Mouse (Mus musculus) myocyte (in vitro differentiated cells): ENCODE measurements around the gene Acss1.

Experiments used
- CEBPB ChIP-seq: IDR thresholded peaks from 2 replicates; pipeline ENCODE4 v1.6.1; 2011; ENCODE audit warnings: mild to moderate bottlenecking, moderate library complexity; ENCODE audit not compliant: poor library complexity, insufficient read depth, severe bottlenecking
- E2F4 ChIP-seq: IDR thresholded peaks from one replicate; pipeline ENCODE4 v1.6.1; 2011; ENCODE audit warnings: mild to moderate bottlenecking, control low read depth, moderate library complexity; ENCODE audit not compliant: insufficient read depth
- MAX ChIP-seq: IDR thresholded peaks from one replicate; pipeline ENCODE4 v1.6.1; 2011; ENCODE audit warnings: low read depth, mild to moderate bottlenecking, control low read depth
- MYOD1 ChIP-seq, 3 experiments: IDR thresholded peaks; one replicate each; pipeline ENCODE4 v1.6.1; 2011; ENCODE audit warnings: control low read depth in 2 of 3, low read depth in 2 of 3, mild to moderate bottlenecking in 2 of 3, moderate library complexity in 1 of 3; ENCODE audit not compliant: insufficient read length in 2 of 3, control insufficient read depth in 1 of 3
- MYOG ChIP-seq, 3 experiments: IDR thresholded peaks; one replicate each; pipeline ENCODE4 v1.6.1; 2011; ENCODE audit warnings: control low read depth in 2 of 3, low read depth in 2 of 3, mild to moderate bottlenecking in 2 of 3; ENCODE audit not compliant: insufficient read length in 2 of 3, control insufficient read depth in 1 of 3, insufficient read depth in 1 of 3
- POLR2A ChIP-seq: IDR thresholded peaks from one replicate; pipeline ENCODE4 v1.6.1; 2011; ENCODE audit warnings: low read depth, mild to moderate bottlenecking, control low read depth, moderate library complexity; ENCODE audit not compliant: insufficient read length
- POLR2AphosphoS2 ChIP-seq: IDR thresholded peaks from one replicate; pipeline ENCODE4 v1.6.1; 2011; ENCODE audit warnings: low read depth, control low read depth; ENCODE audit not compliant: insufficient read length
- REST ChIP-seq: IDR thresholded peaks from one replicate; pipeline ENCODE4 v1.6.1; 2011; ENCODE audit warnings: mild to moderate bottlenecking, control low read depth, moderate library complexity; ENCODE audit not compliant: insufficient read depth, insufficient read length
- SRF ChIP-seq: IDR thresholded peaks from one replicate; pipeline ENCODE4 v1.6.1; 2011; ENCODE audit warnings: low read depth; ENCODE audit not compliant: control insufficient read depth, insufficient read length
- TCF12 ChIP-seq: IDR thresholded peaks from one replicate; pipeline ENCODE4 v1.6.1; 2011; ENCODE audit warnings: mild to moderate bottlenecking, control low read depth; ENCODE audit not compliant: poor library complexity, insufficient read depth, severe bottlenecking
- USF1 ChIP-seq: IDR thresholded peaks from one replicate; pipeline ENCODE4 v1.6.1; 2011; ENCODE audit warnings: low read depth, mild to moderate bottlenecking, control low read depth, moderate library complexity

- TF ChIP-seq POLR2A (no peak), POLR2AphosphoS2 (no peak), E2F4 (no peak), MYOD1 (IDR thresholded peaks at IDR 0.05; ENCODE audit: control insufficient read depth in 1 of 3, insufficient read length in 2 of 3, low read depth in 2 of 3) (no peak), CEBPB (no peak), MYOG (IDR thresholded peaks at IDR 0.05; ENCODE audit: control insufficient read depth in 1 of 3, insufficient read depth in 1 of 3, insufficient read length in 2 of 3, low read depth in 2 of 3) (no peak), TCF12 (no peak), MAX (no peak), REST (no peak), USF1 (no peak), SRF (no peak)
Measured at GRCm38 (mm10) chr2:150660668-150661451, 7.4 kb downstream of the Acss1 start.
